Mouse (Mus musculus) testis, adult 2 months (tissue): ENCODE data around the gene Sirt1.

Experiments used
- CTCF ChIP-seq: fragments of 200-500 bp; IDR thresholded peaks from 2 replicates; pipeline ENCODE4 v1.5.1; 2012; ENCODE audit warnings: low read depth, mild to moderate bottlenecking, inconsistent platforms, low read length, moderate library complexity; ENCODE audit not compliant: control insufficient read depth, insufficient read depth, insufficient replicate concordance
- POLR2A ChIP-seq: fragments of 200-500 bp; IDR thresholded peaks from 2 replicates; pipeline ENCODE4 v1.6.1; 2012; ENCODE audit warnings: low read depth, mild to moderate bottlenecking, inconsistent platforms, low read length, moderate library complexity; ENCODE audit not compliant: control insufficient read depth

- TF ChIP-seq CTCF (no peak), POLR2A (no peak)
These were observed 67.8 kb downstream of the Sirt1 start for GRCm38 (mm10) chr10:63313726-63314125.
